Mouse (Mus musculus): ENCODE measurements around the gene Magi1. TPM values are rescaled to one million over a fixed set of nuclear protein-coding genes. Genes with fewer than 3 reads are reported as not detected.

Gene Magi1
- polyA plus RNA-seq, 1 experiment, result 39.5 TPM

- TF ChIP-seq CTCF (IDR thresholded peaks at IDR 0.05; ENCODE audit: borderline replicate concordance, insufficient read depth, low read depth, low read length) (no peak), POLR2A (IDR thresholded peaks at IDR 0.05; ENCODE audit: borderline replicate concordance, insufficient read depth, low read length) (no peak)
- no peaks in the 10 kb centered on the region for H3K27me3 ChIP-seq (ENCODE audit: control insufficient read depth, insufficient read depth, low read length)
- no peak overlapping the region for H3K4me3 ChIP-seq (replicated peaks; ENCODE audit: insufficient read depth, low read depth, low read length)
- no peaks in the 10 kb centered on the region for H3K4me1 ChIP-seq (ENCODE audit: control insufficient read depth, insufficient read depth, low read length)
- no peak overlapping the region for H3K27ac ChIP-seq (ENCODE audit: insufficient read depth, low read length)
- no peak for DNase-seq
- WGBS, result 94% methylated on average over 9 of the region's 9 CpGs
These were observed 118.8 kb downstream of the Magi1 start for GRCm38 (mm10) chr6:94164753-94165536.

- Histone ChIP-seq H3K27me3 (ENCODE audit: control insufficient read depth, insufficient read depth, low read length) (no peaks in the 10 kb centered on the region), H3K27ac (ENCODE audit: insufficient read depth, low read length) (no peak overlapping the region), H3K4me1 (ENCODE audit: control insufficient read depth, insufficient read depth, low read length) (no peaks in the 10 kb centered on the region; the same call in 1 of the 2 replicates), H3K4me3 (replicated peaks; ENCODE audit: insufficient read depth, low read depth, low read length) (no peak overlapping the region)
- 62% methylated on average over 9 of the region's 9 CpGs for WGBS
- no peak for TF ChIP-seq CTCF (IDR thresholded peaks at IDR 0.05; ENCODE audit: borderline replicate concordance, insufficient read depth, low read depth, low read length)
- DNase-seq, result no peak
These were observed 120.3 kb downstream of the Magi1 start for GRCm38 (mm10) chr6:94163325-94163995.

- no peak for DNase-seq
- WGBS, result 78% methylated on average over 8 of the region's 8 CpGs
- no peak overlapping the region for H3K27ac ChIP-seq (ENCODE audit: insufficient read depth, low read length)
- no peak for TF ChIP-seq POLR2A (IDR thresholded peaks at IDR 0.05; ENCODE audit: borderline replicate concordance, insufficient read depth, low read length)
- no peak for TF ChIP-seq CTCF (IDR thresholded peaks at IDR 0.05; ENCODE audit: borderline replicate concordance, insufficient read depth, low read depth, low read length)
- H3K27me3 ChIP-seq (ENCODE audit: control insufficient read depth, insufficient read depth, low read length), result no peaks in the 10 kb centered on the region
- no peaks in the 10 kb centered on the region; the same call in 1 of the 2 replicates for H3K4me1 ChIP-seq (ENCODE audit: control insufficient read depth, insufficient read depth, low read length)
- no peak overlapping the region for H3K4me3 ChIP-seq (replicated peaks; ENCODE audit: insufficient read depth, low read depth, low read length)
These were observed 120.8 kb downstream of the Magi1 start for GRCm38 (mm10) chr6:94162918-94163317.

GRCm38 (mm10) chr6:94159256-94159655, 124.5 kb downstream of the Magi1 start:
- TF ChIP-seq CTCF (IDR thresholded peaks at IDR 0.05; ENCODE audit: borderline replicate concordance, insufficient read depth, low read depth, low read length) (no peak), POLR2A (IDR thresholded peaks at IDR 0.05; ENCODE audit: borderline replicate concordance, insufficient read depth, low read length) (no peak)
- H3K4me1 ChIP-seq (ENCODE audit: control insufficient read depth, insufficient read depth, low read length), result no peaks in the 10 kb centered on the region; the same call in 1 of the 2 replicates
- no peak for DNase-seq
- WGBS, result 90% methylated on average over 2 of the region's 2 CpGs
- no peak overlapping the region for H3K4me3 ChIP-seq (replicated peaks; ENCODE audit: insufficient read depth, low read depth, low read length)
- H3K27me3 ChIP-seq (ENCODE audit: control insufficient read depth, insufficient read depth, low read length), result no peaks in the 10 kb centered on the region
- no peak overlapping the region for H3K27ac ChIP-seq (ENCODE audit: insufficient read depth, low read length)

GRCm38 (mm10) chr6:94158119-94158848, 125.4 kb downstream of the Magi1 start:
- Histone ChIP-seq H3K27ac (ENCODE audit: insufficient read depth, low read length) (no peak overlapping the region), H3K27me3 (ENCODE audit: control insufficient read depth, insufficient read depth, low read length) (no peaks in the 10 kb centered on the region), H3K4me3 (replicated peaks; ENCODE audit: insufficient read depth, low read depth, low read length) (no peak overlapping the region), H3K4me1 (ENCODE audit: control insufficient read depth, insufficient read depth, low read length) (no peaks in the 10 kb centered on the region; the same call in 1 of the 2 replicates)
- TF ChIP-seq CTCF (IDR thresholded peaks at IDR 0.05; ENCODE audit: borderline replicate concordance, insufficient read depth, low read depth, low read length) (no peak), POLR2A (IDR thresholded peaks at IDR 0.05; ENCODE audit: borderline replicate concordance, insufficient read depth, low read length) (no peak)
- WGBS, result 95% methylated on average over 3 of the region's 3 CpGs
- no peak for DNase-seq

GRCm38 (mm10) chr6:94155996-94156395, 127.7 kb downstream of the Magi1 start:
- WGBS, result 72% methylated on average over 4 of the region's 4 CpGs
- no peaks in the 10 kb centered on the region; the same call in 1 of the 2 replicates for H3K4me1 ChIP-seq (ENCODE audit: control insufficient read depth, insufficient read depth, low read length)
- no peaks in the 10 kb centered on the region for H3K27me3 ChIP-seq (ENCODE audit: control insufficient read depth, insufficient read depth, low read length)
- H3K27ac ChIP-seq (ENCODE audit: insufficient read depth, low read length), result no peak overlapping the region
- DNase-seq, result no peak
- H3K4me3 ChIP-seq (replicated peaks; ENCODE audit: insufficient read depth, low read depth, low read length), result no peak overlapping the region
- TF ChIP-seq CTCF (IDR thresholded peaks at IDR 0.05; ENCODE audit: borderline replicate concordance, insufficient read depth, low read depth, low read length) (no peak), POLR2A (IDR thresholded peaks at IDR 0.05; ENCODE audit: borderline replicate concordance, insufficient read depth, low read length) (no peak)

- Histone ChIP-seq H3K4me1 (ENCODE audit: control insufficient read depth, insufficient read depth, low read length) (no peaks in the 10 kb centered on the region; the same call in 1 of the 2 replicates), H3K4me3 (replicated peaks; ENCODE audit: insufficient read depth, low read depth, low read length) (no peak overlapping the region), H3K27ac (ENCODE audit: insufficient read depth, low read length) (no peak overlapping the region), H3K27me3 (ENCODE audit: control insufficient read depth, insufficient read depth, low read length) (no peaks in the 10 kb centered on the region)
- TF ChIP-seq CTCF (IDR thresholded peaks at IDR 0.05; ENCODE audit: borderline replicate concordance, insufficient read depth, low read depth, low read length), result no peak
- TF ChIP-seq POLR2A (IDR thresholded peaks at IDR 0.05; ENCODE audit: borderline replicate concordance, insufficient read depth, low read length), result no peak
- 80% methylated on average over 3 of the region's 3 CpGs for WGBS
- DNase-seq, result no peak
These were observed 128.7 kb downstream of the Magi1 start for GRCm38 (mm10) chr6:94154854-94155601.

Measured in cerebellum, adult 2 months (tissue).